In the genomic region with DNA sequence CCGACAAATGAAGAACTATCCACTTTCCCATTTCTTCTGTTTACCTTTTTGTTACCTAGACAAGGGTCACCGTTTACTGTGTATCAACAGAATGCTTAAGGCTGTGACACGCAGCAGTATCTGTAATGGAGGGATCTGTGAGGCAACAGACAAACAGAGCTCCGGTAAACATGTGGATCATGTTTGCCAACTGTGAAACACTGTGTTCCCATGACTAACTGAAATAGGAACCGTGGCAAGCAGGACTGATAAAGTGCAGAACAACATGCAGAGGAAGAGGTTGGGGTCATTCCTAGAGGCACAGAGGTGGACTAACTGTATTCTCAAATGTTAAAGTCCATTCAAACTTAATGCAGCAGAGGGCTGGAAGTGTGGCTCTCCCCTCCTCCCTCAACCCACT, we compare ENCODE assay signal across 18 mouse cellular contexts.
"Had no signal": no experiment of that assay in that cellular context is flagged by ENCODE, and none has a peak within 500 bp of the region (broad histone marks: within the 10 kb centered on the region; RNA-seq: fewer than 3 reads in every experiment).

No protein-coding gene starts in this region.

- ATAC-seq: midbrain, embryonic 16.5 days had no signal

- H3K27me3 ChIP-seq: midbrain, embryonic 12.5 days; neural tube, embryonic 13.5 days; neural tube, embryonic 15.5 days had no signal

- H3K4me3 ChIP-seq: midbrain, embryonic 10.5 days; midbrain, embryonic 12.5 days; myocyte; neural tube, embryonic 13.5 days; neural tube, embryonic 15.5 days had no signal

- H3K9ac ChIP-seq: lung, embryonic 14.5 days; midbrain, embryonic 12.5 days; neural tube, embryonic 13.5 days; neural tube, embryonic 15.5 days had no signal

- H3K9me3 ChIP-seq: midbrain, embryonic 10.5 days; midbrain, embryonic 12.5 days; neural tube, embryonic 13.5 days; neural tube, embryonic 15.5 days had no signal

- H3K4me1 ChIP-seq: midbrain, embryonic 10.5 days; midbrain, embryonic 12.5 days had no signal

- H3K27ac ChIP-seq: midbrain, embryonic 10.5 days; midbrain, embryonic 12.5 days; neural tube, embryonic 13.5 days; neural tube, embryonic 15.5 days had no signal

- DNase-seq: lung, embryonic 14.5 days; lung, postnatal 10 days; lung, postnatal 4 days; midbrain, embryonic 14.5 days; retina, postnatal 1 day; right cerebral cortex, adult 18-20 months; right cerebral cortex, postnatal 25 days; right cerebral cortex, postnatal 4 days; spleen, adult 18-20 months; thymus, adult 18-20 months; thymus, postnatal 14 days; thymus, postnatal 36 days had no signal

- H3K4me2 ChIP-seq: lung, embryonic 14.5 days; midbrain, embryonic 12.5 days; neural tube, embryonic 13.5 days; neural tube, embryonic 15.5 days had no signal
